Mouse (Mus musculus) limb, embryonic 11.5 days (tissue): ENCODE results near the gene Rsad1. TPM values are rescaled to one million over a fixed set of nuclear protein-coding genes. Genes with fewer than 3 reads are reported as not detected.
A peak's percentile ranks its signal among the peaks of the same experiment; 100 is the strongest.

Source experiments
- ATAC-seq: fragments of 200-750 bp; cut with Nextera tagmentation; 2 replicates; pipeline ENCODE4 v1.8.0; 2017; ENCODE audit warnings: low read depth; ENCODE audit not compliant: insufficient number of reproducible peaks, low FRiP score, low TSS enrichment
- DNase-seq: peaks from one replicate; pipeline ENCODE4 v3.0.0-alpha.2; 2015; ENCODE audit warnings: low spot score
- H3K27ac ChIP-seq: fragments of 300-500 bp; sonication (generic); replicated peaks from 2 replicates; pipeline ENCODE4 v1.5.1; 2014; ENCODE audit warnings: low read depth, mild to moderate bottlenecking, low read length
- H3K27me3 ChIP-seq: fragments of 300-500 bp; sonication (generic); 2 replicates; pipeline ENCODE4 v1.6.1; 2014; ENCODE audit warnings: mild to moderate bottlenecking, low read length, mixed read lengths; ENCODE audit not compliant: control insufficient read depth, insufficient read depth
- H3K36me3 ChIP-seq: fragments of 300-500 bp; sonication (generic); 2 replicates; pipeline ENCODE4 v1.6.1; 2014; ENCODE audit warnings: mild to moderate bottlenecking, low read length, moderate library complexity, mixed read lengths; ENCODE audit not compliant: control insufficient read depth, insufficient read depth
- H3K4me1 ChIP-seq: fragments of 300-500 bp; sonication (generic); 2 replicates; pipeline ENCODE4 v1.6.1; 2014; ENCODE audit warnings: low read length, mixed read lengths; ENCODE audit not compliant: control insufficient read depth, insufficient read depth
- H3K4me2 ChIP-seq: fragments of 300-500 bp; sonication (generic); 2 replicates; pipeline ENCODE4 v1.6.1; 2014; ENCODE audit warnings: low read depth, mild to moderate bottlenecking, moderate library complexity; ENCODE audit not compliant: severe bottlenecking
- H3K4me3 ChIP-seq: fragments of 300-500 bp; sonication (generic); 2 replicates; pipeline ENCODE4 v1.5.1; 2014; ENCODE audit warnings: low read depth, low read length
- H3K9ac ChIP-seq: fragments of 300-500 bp; sonication (generic); 2 replicates; pipeline ENCODE4 v1.6.1; 2014; ENCODE audit warnings: mild to moderate bottlenecking, low read length
- H3K9me3 ChIP-seq: fragments of 300-500 bp; sonication (generic); 2 replicates; pipeline ENCODE4 v1.6.1; 2016; ENCODE audit warnings: low read length; ENCODE audit not compliant: control insufficient read depth
- WGBS: fragments of 180-500 bp; shearing (Covaris S2); extraction: QIAGEN DNeasy Blood & Tissue Kit; methylation state at CpG from one replicate; pipeline ENCODE4 v1.1.7; 2014; 5-methylcytosine and 5-hydroxymethylcytosine counted together
- polyA plus RNA-seq: library from polyadenylated mRNA; unstranded; fragments of >200 nt; fragmentation: Nextera tagmentation; extraction: Ambion mirVana; gene quantifications from 2 replicates; pipeline ENCODE4 v1.2.1, GENCODE M21; 2014

The Rsad1 gene
- polyA plus RNA-seq, 1 experiment from 2014 or later: 3.1 TPM

GRCm38 (mm10) chr11:94544422-94544821 is 4.6 kb downstream of the Rsad1 start:
- Histone ChIP-seq H3K4me3 (no peak overlapping the region), H3K27me3 (no peaks in the 10 kb centered on the region), H3K4me1 (peaks cover 4% of the 10 kb centered on the region), H3K9me3 (no peaks in the 10 kb centered on the region), H3K36me3 (0 out of 2 replicates have a peak, but pooled peaks cover 2% of the 10 kb centered on the region), H3K4me2 (peak overlapping the region; percentile 2; the same call in 1 of the 2 replicates), H3K27ac (no peak overlapping the region), H3K9ac (no peak overlapping the region)
- DNase-seq: peak; percentile 53
- ATAC-seq: no peak
- 49% methylated on average over 18 of the region's 18 CpGs for WGBS

GRCm38 (mm10) chr11:94543932-94544331 is 5.1 kb downstream of the Rsad1 start:
- no peak overlapping the region; the same call in 1 of the 2 replicates for H3K4me2 ChIP-seq
- no peak for ATAC-seq
- H3K4me3 ChIP-seq: no peak overlapping the region

GRCm38 (mm10) chr11:94543344-94543743 is 5.7 kb downstream of the Rsad1 start:
- no peaks in the 10 kb centered on the region for H3K9me3 ChIP-seq
- no peak overlapping the region for H3K4me3 ChIP-seq
- DNase-seq (no peak), ATAC-seq (no peak)
- WGBS: 89% methylated on average over 12 of the region's 12 CpGs
- no peak overlapping the region for H3K4me2 ChIP-seq
- no peaks in the 10 kb centered on the region for H3K27me3 ChIP-seq
- 0 out of 2 replicates have a peak, but pooled peaks cover 2% of the 10 kb centered on the region for H3K36me3 ChIP-seq
- no peak overlapping the region for H3K27ac ChIP-seq
- H3K9ac ChIP-seq: no peak overlapping the region
- H3K4me1 ChIP-seq: peaks cover 3% of the 10 kb centered on the region

More at GRCm38 (mm10) chr11:94543932-94544331, 5.1 kb downstream of the Rsad1 start:
- DNase-seq: peak; percentile 85
- Histone ChIP-seq H3K27me3 (no peaks in the 10 kb centered on the region), H3K36me3 (0 out of 2 replicates have a peak, but pooled peaks cover 2% of the 10 kb centered on the region), H3K9me3 (no peaks in the 10 kb centered on the region), H3K4me1 (peaks cover 4% of the 10 kb centered on the region), H3K27ac (no peak overlapping the region), H3K9ac (no peak overlapping the region)
- WGBS: 37% methylated on average over 9 of the region's 9 CpGs

GRCm38 (mm10) chr11:94542400-94542799 is 6.7 kb downstream of the Rsad1 start:
- H3K9me3 ChIP-seq: no peaks in the 10 kb centered on the region
- no peak overlapping the region for H3K4me3 ChIP-seq
- ATAC-seq (no peak), DNase-seq (no peak)
- 0 out of 2 replicates have a peak, but pooled peaks cover 2% of the 10 kb centered on the region for H3K36me3 ChIP-seq
- no peaks in the 10 kb centered on the region for H3K4me1 ChIP-seq
- no peaks in the 10 kb centered on the region for H3K27me3 ChIP-seq
- WGBS: 89% methylated on average over 4 of the region's 4 CpGs
- no peak overlapping the region for H3K4me2 ChIP-seq
- H3K27ac ChIP-seq: no peak overlapping the region
- H3K9ac ChIP-seq: no peak overlapping the region

- no peak for DNase-seq
- Histone ChIP-seq H3K4me1 (no peaks in the 10 kb centered on the region), H3K36me3 (0 out of 2 replicates have a peak, but pooled peaks cover 2% of the 10 kb centered on the region), H3K9me3 (no peaks in the 10 kb centered on the region), H3K4me3 (no peak overlapping the region), H3K27me3 (no peaks in the 10 kb centered on the region), H3K27ac (no peak overlapping the region), H3K4me2 (no peak overlapping the region), H3K9ac (no peak overlapping the region)
- no peak for ATAC-seq
- 80% methylated on average over 7 of the region's 7 CpGs for WGBS
Measured at GRCm38 (mm10) chr11:94539761-94540160, 9.3 kb downstream of the Rsad1 start.

GRCm38 (mm10) chr11:94538733-94539292 is 10.2 kb downstream of the Rsad1 start:
- Histone ChIP-seq H3K27me3 (no peaks in the 10 kb centered on the region), H3K27ac (no peak overlapping the region), H3K4me2 (no peak overlapping the region), H3K4me3 (no peak overlapping the region), H3K9ac (no peak overlapping the region), H3K36me3 (0 out of 2 replicates have a peak, but pooled peaks cover 2% of the 10 kb centered on the region), H3K9me3 (no peaks in the 10 kb centered on the region), H3K4me1 (no peaks in the 10 kb centered on the region)
- WGBS: 58% methylated on average over 8 of the region's 8 CpGs
- DNase-seq (no peak), ATAC-seq (no peak)

GRCm38 (mm10) chr11:94533171-94533570 is 15.9 kb downstream of the Rsad1 start:
- Histone ChIP-seq H3K36me3 (no peaks in the 10 kb centered on the region), H3K9ac (no peak overlapping the region), H3K27ac (no peak overlapping the region), H3K4me2 (no peak overlapping the region), H3K9me3 (no peaks in the 10 kb centered on the region), H3K27me3 (no peaks in the 10 kb centered on the region), H3K4me3 (no peak overlapping the region), H3K4me1 (no peaks in the 10 kb centered on the region)
- 81% methylated on average over 8 of the region's 8 CpGs for WGBS
- no peak for DNase-seq
- ATAC-seq: no peak

- no peak overlapping the region for H3K4me3 ChIP-seq
- ATAC-seq (no peak), DNase-seq (no peak)
- H3K36me3 ChIP-seq: no peaks in the 10 kb centered on the region
- 32% methylated on average over 3 of the region's 3 CpGs for WGBS
- H3K4me2 ChIP-seq: no peak overlapping the region
- H3K27ac ChIP-seq: no peak overlapping the region
- no peaks in the 10 kb centered on the region for H3K9me3 ChIP-seq
- H3K4me1 ChIP-seq: peaks cover 21% of the 10 kb centered on the region
- H3K27me3 ChIP-seq: no peaks in the 10 kb centered on the region
- no peak overlapping the region for H3K9ac ChIP-seq
Measured at GRCm38 (mm10) chr11:94528879-94529278, 20.2 kb downstream of the Rsad1 start.
